Mouse (Mus musculus) neutrophil, adult 5-6 weeks (primary cell): Measurements from ENCODE around the gene Ascc3. TPM values are rescaled to one million over a fixed set of nuclear protein-coding genes. Genes with fewer than 3 reads are reported as not detected.

Experiments used
- ATAC-seq: fragments of 151-379, 151-347 bp; 2 replicates; pipeline ENCODE4 v1.8.0; 2017; ENCODE audit warnings: mild to moderate bottlenecking, moderate TSS enrichment; ENCODE audit not compliant: insufficient number of reproducible peaks, poor library complexity, low FRiP score, severe bottlenecking; ENCODE audit errors: extremely low read depth
- total RNA-seq: library from RNA; stranded (forward); fragments of 200-1000 nt; gene quantifications from 2 replicates; pipeline ENCODE4 v1.2.3, GENCODE M21; 2017

Ascc3 gene
- total RNA-seq, 1 experiment from 2014 or later = 65.4 TPM

- no peak for ATAC-seq
Measured at GRCm38 (mm10) chr10:50890621-50891020, 298.2 kb downstream of the Ascc3 start.

- ATAC-seq = no peak
Measured at GRCm38 (mm10) chr10:50891876-50892711, 299.6 kb downstream of the Ascc3 start.

GRCm38 (mm10) chr10:50892751-50893320, 300.4 kb downstream of the Ascc3 start:
- no peak for ATAC-seq

GRCm38 (mm10) chr10:50893546-50893945, 301.1 kb downstream of the Ascc3 start:
- no peak for ATAC-seq

GRCm38 (mm10) chr10:50894170-50894991, 301.9 kb downstream of the Ascc3 start, which contains the start of gene Sim1:
Gene Sim1, plus strand, starts transcription at chr10:50894754.
- peak; percentile 17; the same call in 1 of the 2 replicates for ATAC-seq

- ATAC-seq = no peak
Measured at GRCm38 (mm10) chr10:50895091-50895790, 302.8 kb downstream of the Ascc3 start.

- no peak for ATAC-seq
Measured at GRCm38 (mm10) chr10:50895881-50896766, 303.7 kb downstream of the Ascc3 start.

- ATAC-seq = no peak
Measured at GRCm38 (mm10) chr10:50896767-50897390, 304.4 kb downstream of the Ascc3 start.

GRCm38 (mm10) chr10:50897530-50898471, 305.3 kb downstream of the Ascc3 start:
- ATAC-seq = no peak

GRCm38 (mm10) chr10:50898621-50899020, 306.2 kb downstream of the Ascc3 start:
- ATAC-seq = no peak

GRCm38 (mm10) chr10:50899846-50900745, 307.6 kb downstream of the Ascc3 start:
- no peak for ATAC-seq
